Mouse (Mus musculus) stomach, postnatal 0 days (tissue): Measurements from ENCODE around the gene Birc2.

Source experiments
- CTCF ChIP-seq: IDR thresholded peaks from 2 replicates; pipeline ENCODE4 v1.5.1; 2016; ENCODE audit warnings: antibody characterized with exemption, low read depth, mild to moderate bottlenecking, moderate library complexity
- EP300 ChIP-seq: optimal IDR thresholded peaks from 2 replicates; pipeline ENCODE3; 2016; ENCODE audit warnings: antibody characterized with exemption

GRCm38 (mm10) chr9:7836331-7836730, 533 bp downstream of the Birc2 start:
- TF ChIP-seq CTCF (no peak; the same call in 1 of the 2 replicates), EP300 (no peak)
